Mouse (Mus musculus) CD4-positive, CD25-positive, alpha-beta regulatory T cell, adult 2 months (primary cell): ENCODE results near the gene Vps13c.

Experiments used
- DNase-seq: peaks from one replicate; pipeline ENCODE4 v3.0.0-alpha.2; 2012; ENCODE audit warnings: low read depth, low spot score

The Vps13c gene

DNA sequence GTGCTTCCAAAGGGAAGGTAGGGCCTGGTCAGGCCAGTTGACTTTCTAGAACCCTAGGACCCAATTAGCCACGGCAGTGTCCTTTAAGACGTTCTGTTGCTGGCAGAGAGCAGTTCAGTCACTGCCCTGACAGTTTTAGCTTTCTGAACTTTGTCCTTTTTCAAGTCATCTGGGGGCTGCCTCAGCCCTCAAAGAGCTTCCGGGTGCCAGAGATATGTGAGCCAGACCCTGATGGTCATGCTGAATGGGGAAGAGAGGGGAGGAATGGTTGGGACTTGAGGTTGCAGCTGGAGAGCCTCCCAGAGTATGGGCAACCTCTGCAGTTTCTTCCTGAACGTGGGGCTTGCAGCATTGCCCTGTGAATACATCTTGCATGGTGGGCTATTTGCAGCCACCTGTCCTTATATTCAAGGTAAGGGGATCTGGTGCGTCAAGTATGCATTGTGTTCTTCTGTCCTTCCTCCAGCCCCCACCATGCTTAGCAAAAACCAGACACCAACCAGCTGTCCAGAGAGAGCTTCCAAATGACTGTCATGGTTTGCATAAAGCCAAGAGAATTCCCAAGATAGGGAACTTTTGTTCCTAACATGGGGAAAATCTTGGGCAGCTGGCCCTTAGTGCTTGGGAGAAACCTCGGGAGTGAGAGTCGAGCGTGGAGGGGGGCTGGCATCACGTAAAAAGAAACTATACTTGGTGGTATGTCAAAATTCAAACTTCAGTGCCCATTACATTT lies 182.3 kb downstream of the Vps13c start:
- no peak for DNase-seq

DNA sequence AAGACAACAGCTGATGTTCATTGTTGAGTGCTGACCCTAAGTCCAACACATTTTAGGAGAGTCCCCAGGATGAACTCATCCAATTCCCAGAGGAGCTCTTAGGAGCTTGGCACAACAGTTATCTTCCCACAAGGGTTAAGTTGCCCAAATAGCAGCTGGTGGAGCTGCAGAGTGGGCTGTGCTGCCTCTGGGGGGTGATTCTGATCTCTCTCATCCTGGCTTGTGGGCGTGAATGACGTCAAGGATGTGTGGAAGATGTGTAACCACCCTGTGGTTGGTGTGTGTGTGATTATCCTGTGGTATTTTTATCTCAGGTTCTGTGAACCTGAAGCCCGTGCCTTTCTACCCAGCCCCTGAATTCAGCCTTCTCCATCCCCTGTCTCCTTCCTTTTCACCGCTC lies 188.4 kb downstream of the Vps13c start:
- no peak for DNase-seq

DNA sequence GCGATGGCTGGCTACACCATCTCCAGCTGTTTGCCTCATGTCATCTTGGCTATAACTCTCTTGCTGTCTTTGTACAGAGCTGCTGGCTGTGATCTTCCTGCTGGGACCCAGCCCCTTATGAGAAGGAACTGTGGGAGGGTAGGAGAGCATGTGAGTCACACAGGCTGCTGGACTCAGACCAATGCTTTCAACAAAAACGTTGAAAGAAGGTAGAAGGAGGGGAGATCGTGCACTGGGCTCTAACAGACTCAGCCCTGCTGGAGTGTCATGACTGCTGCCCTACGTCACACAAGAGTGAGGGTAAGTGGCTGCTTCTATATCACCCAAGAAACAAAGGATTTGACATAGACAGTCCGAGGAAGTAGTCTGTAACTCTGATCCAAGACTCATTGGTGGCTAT lies 193.6 kb downstream of the Vps13c start:
- DNase-seq: no peak
